Mouse (Mus musculus) lung, postnatal 0 days (tissue): ENCODE data around the gene Fzd10. TPM values are rescaled to one million over a fixed set of nuclear protein-coding genes. Genes with fewer than 3 reads are reported as not detected.

ENCODE experiments used
- ATAC-seq: fragments of 200-750 bp; cut with Nextera tagmentation; 2 replicates; pipeline ENCODE4 v1.8.0; 2017; ENCODE audit warnings: moderate library complexity
- DNase-seq: peaks from one replicate; pipeline ENCODE4 v3.0.0-alpha.2; 2016; ENCODE audit warnings: low spot score
- H3K27ac ChIP-seq: fragments of 300-500 bp; sonication (generic); 2 replicates; pipeline ENCODE4 v1.5.1; 2014; ENCODE audit warnings: antibody characterized with exemption, mild to moderate bottlenecking, low read length, mixed read lengths
- H3K27me3 ChIP-seq: fragments of 300-500 bp; sonication (generic); replicated peaks from 2 replicates; pipeline ENCODE4 v1.6.1; 2014; ENCODE audit warnings: low read length, mixed read lengths; ENCODE audit not compliant: insufficient read depth
- H3K36me3 ChIP-seq: fragments of 300-500 bp; sonication (generic); 2 replicates; pipeline ENCODE4 v1.6.1; 2014; ENCODE audit warnings: low read length, mixed read lengths; ENCODE audit not compliant: insufficient read depth
- H3K4me1 ChIP-seq: fragments of 300-500 bp; sonication (generic); 2 replicates; pipeline ENCODE4 v1.6.1; 2014; ENCODE audit warnings: antibody characterized with exemption, low read depth, low read length, mixed read lengths; ENCODE audit not compliant: insufficient read depth
- H3K4me2 ChIP-seq: fragments of 300-500 bp; sonication (generic); replicated peaks from 2 replicates; pipeline ENCODE4 v1.6.1; 2014; ENCODE audit warnings: low read depth, mild to moderate bottlenecking, low read length, moderate library complexity, mixed read lengths
- H3K4me3 ChIP-seq: fragments of 300-500 bp; sonication (generic); 2 replicates; pipeline ENCODE4 v1.5.1; 2014; ENCODE audit warnings: low read depth, low read length
- H3K9ac ChIP-seq: fragments of 300-500 bp; sonication (generic); replicated peaks from 2 replicates; pipeline ENCODE4 v1.6.1; 2014; ENCODE audit warnings: low read depth, mild to moderate bottlenecking
- H3K9me3 ChIP-seq: fragments of 300-500 bp; sonication (generic); 2 replicates; pipeline ENCODE4 v1.6.1; 2016; ENCODE audit warnings: low read length, mixed read lengths
- CTCF ChIP-seq: IDR thresholded peaks from 2 replicates; pipeline ENCODE4 v1.5.1; 2016; ENCODE audit warnings: antibody characterized with exemption, mild to moderate bottlenecking
- EP300 ChIP-seq: IDR thresholded peaks from 2 replicates; pipeline ENCODE4 v1.6.1; 2016; ENCODE audit warnings: antibody characterized with exemption, mild to moderate bottlenecking, control low read depth
- WGBS: fragments of 180-500 bp; shearing (Covaris S2); extraction: QIAGEN DNeasy Blood & Tissue Kit; methylation state at CpG from one replicate; pipeline ENCODE4 v1.1.7; 2014; 5-methylcytosine and 5-hydroxymethylcytosine counted together
- polyA plus RNA-seq: library from polyadenylated mRNA; unstranded; fragments of >200 nt; fragmentation: Nextera tagmentation; extraction: Ambion mirVana; gene quantifications from 2 replicates; pipeline ENCODE4 v1.2.1, GENCODE M21; 2015

Gene Fzd10
- 0.29 and 0.35 TPM in 2 replicates for polyA plus RNA-seq

DNA sequence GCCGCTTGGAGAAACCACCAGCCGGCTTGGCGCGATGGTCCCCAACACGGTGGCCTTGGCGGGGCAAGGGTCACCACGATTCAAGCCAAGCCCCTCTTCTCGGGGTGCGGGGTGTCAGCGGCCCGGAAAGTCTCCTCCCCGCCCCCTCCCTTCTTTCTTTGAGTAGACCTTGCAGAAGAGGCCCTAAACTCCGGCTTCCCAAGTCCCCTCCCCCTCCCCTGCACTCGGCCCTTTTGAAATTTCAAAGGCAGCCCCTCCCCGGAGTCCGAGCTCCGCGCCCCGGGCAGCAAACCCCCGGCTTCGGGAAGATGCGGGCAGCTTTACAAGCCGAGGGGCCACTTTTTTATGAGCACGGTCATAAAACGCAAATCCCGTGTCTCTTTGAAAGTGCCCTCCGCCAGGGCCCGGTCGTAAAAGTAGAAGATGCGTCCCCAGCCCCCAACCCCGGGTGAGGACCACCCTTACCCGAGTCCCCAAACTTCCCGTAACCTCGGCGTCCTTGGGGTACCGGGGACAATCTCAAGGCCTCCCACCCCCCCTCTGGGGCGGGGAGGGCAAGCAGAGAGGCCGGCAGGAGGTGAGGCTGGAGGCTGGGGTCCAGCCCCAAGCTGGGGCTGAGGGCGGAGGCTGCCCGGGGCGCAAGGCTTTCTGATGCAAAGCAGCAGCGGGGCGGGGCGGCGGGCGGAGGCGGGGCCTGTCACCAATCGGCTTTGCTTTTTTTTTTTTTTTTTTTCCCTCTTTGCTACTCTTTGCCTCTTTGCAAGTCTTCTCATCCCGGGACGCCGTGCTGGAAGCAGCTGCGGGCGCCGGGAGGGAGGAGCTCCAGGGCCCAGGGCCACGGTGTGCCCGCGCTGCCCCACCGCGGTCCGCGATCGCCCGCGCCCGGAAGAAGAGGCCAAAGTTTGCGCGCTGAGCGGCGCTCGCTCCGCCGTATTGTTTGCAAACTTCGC, at the start of gene Fzd10:
Gene Fzd10 (plus strand): TSS at position 773 of the 950 bp plus-strand sequence.
- 0 out of 2 replicates have a peak within 1 kb of the TSS, but pooled peaks have one; percentile 9 for H3K27ac ChIP-seq

DNA sequence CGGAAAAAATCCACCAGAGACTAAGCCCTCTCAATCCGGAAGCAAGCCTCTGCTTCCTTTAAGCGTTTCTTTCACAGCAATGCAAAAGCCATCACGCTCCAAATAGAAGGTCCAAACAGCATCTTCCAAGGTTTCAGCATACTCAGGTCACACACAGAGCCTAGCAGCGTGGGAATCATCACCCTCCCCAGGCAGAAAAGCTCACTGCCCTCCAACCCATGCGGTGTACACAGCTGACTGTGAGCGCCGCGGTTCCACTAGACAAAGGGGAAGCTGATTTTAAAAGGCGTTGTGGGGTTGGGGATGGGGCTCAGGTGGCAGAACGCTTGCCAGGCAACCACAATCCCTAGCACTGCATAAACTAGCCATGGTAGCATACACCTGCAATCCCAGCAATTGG, 49.2 kb upstream of the Fzd10 start:
- H3K27ac ChIP-seq, result no peak overlapping the region
- no peaks in the 10 kb centered on the region for H3K9me3 ChIP-seq
- DNase-seq (no peak), ATAC-seq (no peak)
- H3K4me3 ChIP-seq, result 0 out of 2 replicates have a peak overlapping the region, but pooled peaks have one; percentile 23
- WGBS, result 12% methylated on average over 11 of the region's 11 CpGs
- TF ChIP-seq EP300 (no peak), CTCF (no peak)
- peaks cover 3% of the 10 kb centered on the region; the same call in 1 of the 2 replicates for H3K27me3 ChIP-seq
- no peak overlapping the region for H3K9ac ChIP-seq
- H3K4me1 ChIP-seq, result no peaks in the 10 kb centered on the region
- no peaks in the 10 kb centered on the region for H3K36me3 ChIP-seq
- H3K4me2 ChIP-seq, result peak overlapping the region; percentile 46; the same call in 1 of the 2 replicates

More for the DNA sequence above, at the start of gene Fzd10:
- TF ChIP-seq EP300, result no peak
- no peak for TF ChIP-seq CTCF
- Histone ChIP-seq H3K4me3 (peak within 1 kb of the TSS; percentile 55), H3K4me1 (peaks cover 6% of the 10 kb centered on the region; the same call in 1 of the 2 replicates), H3K9ac (no peak within 1 kb of the TSS), H3K27me3 (peaks cover 33% of the 10 kb centered on the region), H3K36me3 (no peaks in the 10 kb centered on the region), H3K9me3 (no peaks in the 10 kb centered on the region), H3K4me2 (peak within 1 kb of the TSS; percentile 97)
- ATAC-seq (peak; percentile 71), DNase-seq (peak; percentile 55)
- WGBS, result under 1% methylated on average over 46 of the region's 73 CpGs

DNA sequence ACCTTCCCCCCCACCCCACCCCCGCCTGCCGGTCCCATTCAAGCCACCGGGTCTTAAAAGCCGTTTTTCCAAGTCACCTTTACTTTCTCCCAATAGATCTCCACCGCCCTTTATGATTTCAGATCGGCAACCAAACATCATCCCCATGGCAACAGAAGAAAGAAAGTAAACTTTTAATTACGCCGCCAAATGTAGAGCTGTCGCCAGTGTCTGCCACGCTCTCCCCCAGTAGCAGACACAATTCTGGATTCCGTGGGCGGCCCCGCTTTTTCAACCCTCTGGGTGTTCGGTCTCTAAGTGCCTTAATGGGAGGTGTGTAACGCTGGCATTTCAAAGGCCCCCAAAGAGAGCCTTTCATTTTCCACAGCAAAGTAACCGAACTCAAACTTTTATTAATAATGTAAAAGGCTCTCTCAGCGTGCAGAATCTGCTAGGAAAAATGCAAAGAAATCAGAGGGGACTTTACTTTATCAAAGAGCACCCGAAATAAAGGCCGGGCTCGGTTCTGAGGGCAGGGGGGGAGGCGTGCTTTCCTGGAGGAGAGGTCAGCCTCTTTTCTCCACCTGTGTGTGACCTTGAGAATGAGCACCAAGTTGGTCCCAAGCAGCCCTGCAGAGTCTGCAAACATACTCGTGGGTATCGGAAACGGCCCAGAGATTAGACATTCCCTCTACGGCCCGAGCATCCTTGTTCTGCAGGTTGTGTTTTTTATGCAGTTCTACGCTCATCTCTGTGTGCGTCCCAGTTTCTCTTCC, 48.3 kb upstream of the Fzd10 start:
- TF ChIP-seq CTCF (no peak), EP300 (no peak)
- H3K9ac ChIP-seq, result no peak overlapping the region
- H3K4me3 ChIP-seq, result peak overlapping the region; percentile 23; the same call in 1 of the 2 replicates
- H3K27ac ChIP-seq, result no peak overlapping the region
- ATAC-seq, result no peak
- no peaks in the 10 kb centered on the region for H3K9me3 ChIP-seq
- H3K36me3 ChIP-seq, result no peaks in the 10 kb centered on the region
- peak overlapping the region; percentile 46 for H3K4me2 ChIP-seq
- 11% methylated on average over 28 of the region's 28 CpGs for WGBS
- DNase-seq, result no peak
- no peaks in the 10 kb centered on the region for H3K4me1 ChIP-seq
- peaks cover 3% of the 10 kb centered on the region; the same call in 1 of the 2 replicates for H3K27me3 ChIP-seq

DNA sequence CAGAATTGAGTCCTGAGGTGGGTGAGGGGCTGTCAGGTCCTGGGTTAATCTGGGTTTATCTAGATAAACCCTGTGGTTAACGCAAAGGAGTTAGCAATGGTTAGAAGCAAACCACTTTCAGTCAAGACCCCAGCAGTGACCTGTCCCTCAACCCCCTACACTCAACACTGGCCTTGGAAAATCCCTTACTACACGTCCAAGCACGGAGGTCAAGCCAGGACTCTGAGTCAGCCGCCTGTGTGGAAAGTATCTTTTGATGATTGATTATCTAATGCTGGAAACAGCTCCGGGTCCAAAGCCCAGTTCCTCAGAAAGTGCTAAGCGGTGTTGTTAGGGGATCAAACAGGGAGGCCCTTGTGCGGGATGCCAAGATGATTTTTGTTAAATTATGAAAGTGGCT, 42.5 kb upstream of the Fzd10 start:
- no peak overlapping the region for H3K9ac ChIP-seq
- ATAC-seq (no peak), DNase-seq (peak; percentile 37)
- no peak overlapping the region for H3K27ac ChIP-seq
- no peak overlapping the region for H3K4me3 ChIP-seq
- 14% methylated on average over 7 of the region's 7 CpGs for WGBS
- no peak for TF ChIP-seq EP300
- TF ChIP-seq CTCF, result no peak
- H3K36me3 ChIP-seq, result no peaks in the 10 kb centered on the region
- no peaks in the 10 kb centered on the region for H3K9me3 ChIP-seq
- no peak overlapping the region for H3K4me2 ChIP-seq
- no peaks in the 10 kb centered on the region for H3K27me3 ChIP-seq
- no peaks in the 10 kb centered on the region for H3K4me1 ChIP-seq

DNA sequence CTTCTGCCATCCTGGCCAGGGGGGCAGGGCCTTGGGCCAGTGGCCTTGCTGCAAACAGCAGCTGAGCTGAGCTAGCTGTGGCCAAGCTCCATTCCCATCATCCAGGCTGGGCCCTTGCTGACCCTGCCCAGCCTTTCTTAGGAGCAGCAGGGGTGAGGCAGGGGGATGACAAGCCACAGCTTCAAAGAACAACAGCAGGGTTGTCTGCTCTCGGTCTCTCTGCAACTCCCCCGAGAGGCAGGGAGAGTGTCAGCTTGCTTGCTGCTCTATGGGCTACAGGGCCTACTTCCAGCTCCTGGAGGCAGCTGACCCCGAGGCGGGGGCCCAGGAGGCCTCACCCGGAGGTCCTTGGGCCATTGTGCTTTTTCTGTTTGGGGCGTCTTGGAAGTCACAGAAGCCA, 33.3 kb upstream of the Fzd10 start:
- Histone ChIP-seq H3K4me3 (no peak overlapping the region), H3K27ac (no peak overlapping the region), H3K27me3 (no peaks in the 10 kb centered on the region), H3K9me3 (no peaks in the 10 kb centered on the region), H3K9ac (no peak overlapping the region), H3K36me3 (no peaks in the 10 kb centered on the region), H3K4me2 (no peak overlapping the region), H3K4me1 (no peaks in the 10 kb centered on the region)
- TF ChIP-seq EP300 (no peak), CTCF (no peak)
- WGBS, result 32% methylated on average over 6 of the region's 6 CpGs
- DNase-seq (no peak), ATAC-seq (no peak)

DNA sequence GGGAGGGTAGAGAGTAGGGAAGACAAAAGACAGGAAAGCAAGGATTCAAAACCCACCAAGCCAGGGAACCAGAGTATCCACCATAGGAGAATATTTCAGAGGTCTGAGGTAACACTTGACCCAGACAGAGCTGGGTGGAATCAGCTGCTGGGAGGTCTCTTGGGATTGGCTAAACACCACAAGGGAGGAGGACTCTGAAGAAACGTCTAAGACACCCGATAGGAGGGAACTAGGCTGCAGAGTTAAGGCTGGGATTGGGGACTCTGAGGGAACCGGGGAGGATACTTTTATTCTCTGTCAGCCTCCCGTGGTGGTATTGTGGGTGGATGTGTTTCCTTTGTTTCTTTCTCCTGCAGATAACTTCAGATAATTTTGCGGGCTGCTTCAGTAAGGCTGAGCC, 31.7 kb upstream of the Fzd10 start:
- H3K9ac ChIP-seq, result no peak overlapping the region
- DNase-seq, result no peak
- H3K36me3 ChIP-seq, result no peaks in the 10 kb centered on the region
- no peaks in the 10 kb centered on the region for H3K4me1 ChIP-seq
- no peak overlapping the region for H3K4me2 ChIP-seq
- ATAC-seq, result no peak
- no peak overlapping the region for H3K4me3 ChIP-seq
- H3K27ac ChIP-seq, result no peak overlapping the region
- 34% methylated on average over 5 of the region's 5 CpGs for WGBS
- H3K9me3 ChIP-seq, result no peaks in the 10 kb centered on the region
- no peaks in the 10 kb centered on the region for H3K27me3 ChIP-seq
- TF ChIP-seq EP300 (no peak), CTCF (no peak)
